Mouse (Mus musculus): ENCODE results near the gene Ankrd26. TPM values are rescaled to one million over a fixed set of nuclear protein-coding genes. Genes with fewer than 3 reads are reported as not detected.
"Not testable (repeated sequence)": the region's sequence is repeated elsewhere in the genome, so short reads cannot be mapped to it uniquely, and the experiment has no call there.

Gene Ankrd26
- polyA plus RNA-seq (2016; fragmentation: Nextera tagmentation; extraction: Ambion mirVana) = 7.7 and 13.1 TPM in 2 replicates

DNA sequence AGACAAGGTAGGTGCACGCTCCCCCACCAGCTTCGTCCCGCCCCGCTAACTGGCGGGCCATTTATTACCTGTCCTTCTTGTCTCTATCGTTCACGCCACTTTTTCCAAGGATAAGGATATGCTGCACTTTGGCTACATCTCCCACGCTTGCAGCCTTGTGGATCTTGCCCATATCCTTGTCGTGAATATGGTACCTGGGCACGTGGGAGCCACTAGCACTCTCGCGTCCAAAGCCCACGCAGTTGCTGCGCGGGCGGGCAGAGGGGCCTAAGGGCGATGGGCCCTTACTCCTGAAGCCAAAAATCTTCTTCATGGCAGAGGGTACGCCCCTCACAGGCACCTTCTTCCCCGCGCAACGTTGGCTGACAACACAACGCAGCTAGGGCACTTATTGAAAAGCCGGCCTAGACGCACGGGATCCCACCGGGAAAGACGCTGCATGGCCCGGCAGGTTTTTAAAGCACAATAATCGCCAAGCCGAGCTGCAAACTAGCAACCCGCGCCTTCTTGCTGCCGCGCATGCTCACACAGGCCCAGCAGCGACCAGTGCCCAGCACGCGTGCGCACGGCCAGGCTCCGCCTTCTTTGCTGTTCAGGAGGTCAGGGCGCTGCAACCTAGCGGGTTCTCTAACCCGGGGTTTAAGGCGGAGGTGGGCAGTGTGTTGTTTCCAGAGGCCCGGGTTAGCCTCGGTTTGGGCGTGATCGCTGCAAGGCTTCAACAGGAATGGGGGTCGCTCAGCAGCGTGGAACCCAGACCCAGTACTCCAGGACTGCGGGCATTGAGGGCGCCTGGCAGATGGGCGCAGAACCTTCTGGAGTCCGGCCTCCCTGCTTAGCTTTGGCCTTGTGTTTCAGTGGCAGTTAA lies at the start of gene Ankrd26:
Gene Ankrd26 (minus strand): TSS at position 482 of the 865 bp plus-strand sequence.
- H3K36me3 ChIP-seq = peaks cover 22% of the 10 kb centered on the region
- WGBS = 6% methylated on average over 54 of the region's 54 CpGs
- H3K4me3 ChIP-seq = peak within 1 kb of the TSS; percentile 83
- peak within 1 kb of the TSS; percentile 92 for H3K27ac ChIP-seq
- H3K27me3 ChIP-seq (ENCODE audit: insufficient read depth, poor library complexity, severe bottlenecking) = no peaks in the 10 kb centered on the region
- peaks cover 7% of the 10 kb centered on the region; the same call in 1 of the 2 replicates for H3K4me1 ChIP-seq
- peak; percentile 96 for DNase-seq (ENCODE audit: low spot score)
- H3K9me3 ChIP-seq = no peaks in the 10 kb centered on the region

- 80% methylated on average over 6 of the region's 6 CpGs for WGBS
- H3K4me1 ChIP-seq = no peaks in the 10 kb centered on the region
Measured at GRCm38 (mm10) chr6:118608906-118609305, 46.9 kb upstream of the Ankrd26 start.

GRCm38 (mm10) chr6:118605974-118606373 lies 43.9 kb upstream of the Ankrd26 start:
- no peak overlapping the region for H3K27ac ChIP-seq
- H3K9me3 ChIP-seq = no peaks in the 10 kb centered on the region
- peaks cover 93% of the 10 kb centered on the region for H3K36me3 ChIP-seq
- WGBS = 65% methylated on average over 7 of the region's 7 CpGs
- no peak overlapping the region for H3K4me3 ChIP-seq
- DNase-seq (ENCODE audit: low spot score) = no peak
- no peaks in the 10 kb centered on the region for H3K4me1 ChIP-seq
- H3K27me3 ChIP-seq (ENCODE audit: insufficient read depth, poor library complexity, severe bottlenecking) = no peaks in the 10 kb centered on the region

More at GRCm38 (mm10) chr6:118608906-118609305, 46.9 kb upstream of the Ankrd26 start:
- peaks cover 89% of the 10 kb centered on the region for H3K36me3 ChIP-seq
- H3K9me3 ChIP-seq = no peaks in the 10 kb centered on the region
- no peaks in the 10 kb centered on the region for H3K27me3 ChIP-seq (ENCODE audit: insufficient read depth, poor library complexity, severe bottlenecking)
- H3K4me3 ChIP-seq = no peak overlapping the region
- no peak for DNase-seq (ENCODE audit: low spot score)
- no peak overlapping the region for H3K27ac ChIP-seq

- H3K9me3 ChIP-seq = no peaks in the 10 kb centered on the region
- no peak overlapping the region for H3K4me3 ChIP-seq
- peaks cover 88% of the 10 kb centered on the region for H3K36me3 ChIP-seq
- DNase-seq (ENCODE audit: low spot score) = peak; percentile 61
- H3K4me1 ChIP-seq = no peaks in the 10 kb centered on the region
- H3K27ac ChIP-seq = no peak overlapping the region
- no peaks in the 10 kb centered on the region for H3K27me3 ChIP-seq (ENCODE audit: insufficient read depth, poor library complexity, severe bottlenecking)
- WGBS = 90% methylated on average over 7 of the region's 7 CpGs
Measured at GRCm38 (mm10) chr6:118603825-118604224, 41.8 kb upstream of the Ankrd26 start.

DNA sequence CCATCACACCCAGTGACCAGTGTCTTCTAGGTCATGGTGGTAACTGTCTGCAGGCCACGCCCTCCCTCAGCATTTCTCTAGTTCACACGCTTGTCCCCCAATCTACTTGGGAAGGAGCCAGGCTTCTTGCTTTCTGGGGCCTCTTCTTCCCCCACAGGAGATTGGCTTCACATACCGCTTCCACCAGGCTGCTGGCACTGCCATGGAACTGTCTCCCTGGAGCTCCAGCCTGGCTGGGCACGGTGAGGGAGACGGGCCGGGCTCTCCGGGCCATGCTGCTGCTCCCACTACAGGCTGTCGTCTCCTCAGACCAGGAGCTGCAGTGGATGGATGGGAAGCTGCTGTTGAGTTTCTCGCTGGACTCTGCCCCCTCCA lies 33.6 kb upstream of the Ankrd26 start:
- Histone ChIP-seq H3K27me3 (ENCODE audit: insufficient read depth, poor library complexity, severe bottlenecking) (peaks cover 36% of the 10 kb centered on the region), H3K27ac (no peak overlapping the region), H3K9me3 (no peaks in the 10 kb centered on the region), H3K4me3 (no peak overlapping the region), H3K36me3 (peaks cover 81% of the 10 kb centered on the region), H3K4me1 (peaks cover 9% of the 10 kb centered on the region; the same call in 1 of the 2 replicates)
- no peak for DNase-seq (ENCODE audit: low spot score)
- WGBS = 73% methylated on average over 9 of the region's 9 CpGs

- 76% methylated on average over 10 of the region's 10 CpGs for WGBS
- DNase-seq (ENCODE audit: low spot score) = no peak
- peaks cover 36% of the 10 kb centered on the region for H3K27me3 ChIP-seq (ENCODE audit: insufficient read depth, poor library complexity, severe bottlenecking)
- H3K4me3 ChIP-seq = no peak overlapping the region
- no peaks in the 10 kb centered on the region for H3K9me3 ChIP-seq
- no peak overlapping the region for H3K27ac ChIP-seq
- H3K36me3 ChIP-seq = peaks cover 81% of the 10 kb centered on the region
- peaks cover 9% of the 10 kb centered on the region; the same call in 1 of the 2 replicates for H3K4me1 ChIP-seq
Measured at GRCm38 (mm10) chr6:118594833-118595680, 33.0 kb upstream of the Ankrd26 start.

GRCm38 (mm10) chr6:118594070-118594469 lies 32.0 kb upstream of the Ankrd26 start:
- H3K36me3 ChIP-seq = peaks cover 76% of the 10 kb centered on the region
- DNase-seq (ENCODE audit: low spot score) = no peak
- no peaks in the 10 kb centered on the region for H3K9me3 ChIP-seq
- no peak overlapping the region; the same call in 1 of the 2 replicates for H3K27ac ChIP-seq
- 41% methylated on average over 10 of the region's 10 CpGs for WGBS
- peaks cover 36% of the 10 kb centered on the region for H3K27me3 ChIP-seq (ENCODE audit: insufficient read depth, poor library complexity, severe bottlenecking)
- peak overlapping the region; percentile 52 for H3K4me3 ChIP-seq
- H3K4me1 ChIP-seq = peaks cover 9% of the 10 kb centered on the region; the same call in 1 of the 2 replicates

DNA sequence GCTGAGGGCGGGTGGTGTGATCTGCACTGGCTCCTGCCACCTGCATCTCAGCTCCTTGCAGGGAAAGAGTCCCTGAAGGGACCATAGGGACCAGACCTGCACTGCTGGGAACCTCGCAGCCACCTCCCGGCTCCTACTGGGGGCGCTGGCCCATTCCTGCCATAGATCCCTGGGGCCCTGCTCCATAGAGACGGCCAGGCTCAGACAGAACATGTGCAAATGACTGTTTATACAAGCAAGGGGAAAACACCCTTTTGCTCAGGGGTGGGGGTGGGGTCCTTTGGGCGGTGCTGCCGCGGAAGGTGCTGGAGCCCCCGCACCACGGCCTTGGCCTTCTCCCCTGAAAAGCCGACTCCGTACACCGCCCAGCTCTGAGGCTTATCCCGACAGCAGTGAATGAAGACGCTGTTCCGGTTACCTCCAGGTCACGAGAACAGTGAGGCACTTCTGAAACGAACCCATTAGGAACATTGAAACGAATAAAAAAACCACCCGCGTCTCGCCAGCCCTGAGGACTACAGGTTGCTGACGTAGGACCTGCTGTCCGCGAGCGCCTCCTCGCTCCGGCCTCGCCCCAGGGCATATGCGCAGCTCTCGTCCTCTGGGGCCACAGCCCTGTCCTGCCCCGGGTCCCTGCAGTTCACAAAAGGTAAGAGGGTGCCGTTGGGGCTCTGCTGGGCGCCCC lies 31.5 kb upstream of the Ankrd26 start:
- WGBS = 14% methylated on average over 34 of the region's 34 CpGs
- H3K36me3 ChIP-seq = peaks cover 70% of the 10 kb centered on the region
- peak overlapping the region; percentile 12 for H3K27ac ChIP-seq
- peak overlapping the region; percentile 52 for H3K4me3 ChIP-seq
- peaks cover 36% of the 10 kb centered on the region for H3K27me3 ChIP-seq (ENCODE audit: insufficient read depth, poor library complexity, severe bottlenecking)
- peaks cover 9% of the 10 kb centered on the region; the same call in 1 of the 2 replicates for H3K4me1 ChIP-seq
- DNase-seq (ENCODE audit: low spot score) = no peak
- no peaks in the 10 kb centered on the region for H3K9me3 ChIP-seq

GRCm38 (mm10) chr6:118592662-118593376 lies 30.8 kb upstream of the Ankrd26 start:
- Histone ChIP-seq H3K9me3 (no peaks in the 10 kb centered on the region), H3K36me3 (peaks cover 63% of the 10 kb centered on the region), H3K27ac (no peak overlapping the region; the same call in 1 of the 2 replicates), H3K4me3 (peak overlapping the region; percentile 52), H3K27me3 (ENCODE audit: insufficient read depth, poor library complexity, severe bottlenecking) (peaks cover 36% of the 10 kb centered on the region), H3K4me1 (peaks cover 9% of the 10 kb centered on the region; the same call in 1 of the 2 replicates)
- DNase-seq (ENCODE audit: low spot score) = no peak
- WGBS = 41% methylated on average over 21 of the region's 21 CpGs

DNA sequence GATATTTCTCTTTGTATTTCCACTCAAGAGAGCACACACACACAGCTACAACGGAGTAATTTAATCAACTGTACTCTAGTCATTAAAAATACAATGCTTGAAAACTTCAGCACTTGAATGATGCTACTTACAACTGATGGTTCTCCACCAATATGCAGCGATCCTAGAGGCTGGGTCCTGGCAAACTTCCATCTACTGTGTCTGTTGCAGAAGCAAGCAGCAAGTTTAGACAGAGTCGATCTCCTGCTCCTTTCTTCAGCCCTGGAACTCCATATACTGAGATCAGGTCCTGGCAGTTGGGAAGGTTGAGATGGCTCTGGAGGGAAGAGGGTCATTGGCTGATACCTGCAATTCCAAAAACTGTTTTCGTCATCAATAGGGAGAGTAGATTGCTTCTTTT lies 16.7 kb upstream of the Ankrd26 start:
- WGBS = 79% methylated on average over 4 of the region's 4 CpGs
- not testable (repeated sequence) for DNase-seq (ENCODE audit: low spot score); H3K36me3 ChIP-seq; H3K9me3 ChIP-seq; H3K4me3 ChIP-seq; H3K4me1 ChIP-seq; H3K27me3 ChIP-seq (ENCODE audit: insufficient read depth, poor library complexity, severe bottlenecking); H3K27ac ChIP-seq

DNA sequence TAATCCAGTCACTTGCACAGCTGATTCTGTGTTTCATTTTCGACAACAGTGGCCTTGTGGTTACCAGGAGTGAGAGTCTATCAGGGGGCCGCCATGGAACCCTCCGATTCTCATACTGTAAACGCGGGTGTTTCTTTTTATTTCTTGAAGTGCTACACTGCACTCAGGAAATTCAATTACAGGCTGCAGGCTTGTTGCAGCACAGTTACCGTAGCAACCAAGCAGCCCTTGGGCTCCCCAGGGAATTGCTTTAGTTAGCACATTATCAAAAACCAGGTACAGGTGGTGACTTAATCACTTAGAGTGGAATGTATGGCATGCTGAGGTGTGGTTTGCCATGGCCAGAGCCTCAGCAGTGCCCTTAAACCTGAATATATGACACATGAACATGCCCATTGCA lies 12.3 kb upstream of the Ankrd26 start:
- no peaks in the 10 kb centered on the region for H3K27me3 ChIP-seq (ENCODE audit: insufficient read depth, poor library complexity, severe bottlenecking)
- DNase-seq (ENCODE audit: low spot score) = no peak
- WGBS = 84% methylated on average over 6 of the region's 6 CpGs

DNA sequence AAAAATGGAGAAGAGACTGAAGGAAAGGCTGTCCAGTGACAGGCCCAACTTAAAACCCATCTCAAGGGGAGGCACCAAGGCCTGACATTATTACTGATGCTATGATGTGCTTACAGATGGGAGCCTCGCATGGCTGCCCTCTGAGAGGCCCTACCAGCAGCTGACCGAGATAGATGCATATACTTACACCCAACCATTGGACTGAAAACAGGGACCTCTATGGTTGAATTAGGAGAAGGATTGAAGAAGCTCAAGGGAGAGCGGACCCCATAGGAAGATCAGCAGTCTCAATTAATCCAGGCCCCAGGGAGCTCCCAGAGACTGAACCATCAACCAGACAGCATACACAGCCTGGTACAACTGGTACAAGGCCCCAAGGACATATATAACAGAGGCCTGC lies 5.8 kb upstream of the Ankrd26 start:
- Histone ChIP-seq H3K9me3 (no peaks in the 10 kb centered on the region), H3K4me3 (no peak overlapping the region), H3K27ac (no peak overlapping the region), H3K36me3 (peaks cover 5% of the 10 kb centered on the region; the same call in 1 of the 2 replicates), H3K4me1 (no peaks in the 10 kb centered on the region), H3K27me3 (ENCODE audit: insufficient read depth, poor library complexity, severe bottlenecking) (no peaks in the 10 kb centered on the region)
- no peak for DNase-seq (ENCODE audit: low spot score)
- 88% methylated on average over 3 of the region's 3 CpGs for WGBS

More for the DNA sequence above, 12.3 kb upstream of the Ankrd26 start:
- Histone ChIP-seq H3K36me3 (no peaks in the 10 kb centered on the region), H3K4me1 (no peaks in the 10 kb centered on the region), H3K4me3 (no peak overlapping the region), H3K27ac (no peak overlapping the region), H3K9me3 (no peaks in the 10 kb centered on the region)

All from heart, embryonic 10.5 days (tissue).